8 mouse cellular contexts compared by ENCODE assay signal in genomic region chr12:81331937-81332874, GRCm38 (mm10). TPM values are rescaled to one million over a fixed set of nuclear protein-coding genes. Genes with fewer than 3 reads are reported as not detected.
DNase-seq lines count a peak whose midpoint lies in the region; ATAC-seq and TF ChIP-seq lines count a peak whose summit lies in the region.

No protein-coding gene starts in this region.

- DNase-seq in kidney, adult 2 months: no peak
- DNase-seq in cerebellum, postnatal 10 days: peak; percentile 83 to 85
- DNase-seq in frontal cortex, postnatal 14 days (ENCODE audit: low spot score in 2 of 2): peak; percentile 56 to 57
- DNase-seq in retina, postnatal 7 days (ENCODE audit: low read depth, low spot score): peak; percentile 49

- H3K9ac ChIP-seq in kidney, embryonic 14.5 days (ENCODE audit: low read depth, low read length): peak overlapping the region; percentile 65
- H3K9ac ChIP-seq in intestine, postnatal 0 days (ENCODE audit: low read depth, low read length): peak overlapping the region; percentile 50
- H3K9ac ChIP-seq in liver, embryonic 12.5 days: no peak overlapping the region

- TF ChIP-seq CTCF in kidney, adult 2 months (conservative IDR thresholded peaks at IDR 0.05; ENCODE audit: insufficient read depth, insufficient read length, low read depth, low read length): no peak
- TF ChIP-seq CTCF in intestine, postnatal 0 days (IDR thresholded peaks at IDR 0.05; ENCODE audit: low read depth): no peak

- no peak for TF ChIP-seq POLR2A in kidney, adult 2 months (IDR thresholded peaks at IDR 0.05; ENCODE audit: low read depth, low read length)

- H3K4me2 ChIP-seq in kidney, embryonic 14.5 days (replicated peaks; ENCODE audit: low read depth, low read length): peak overlapping the region; percentile 98
- peak overlapping the region; percentile 93 for H3K4me2 ChIP-seq in intestine, postnatal 0 days (replicated peaks; ENCODE audit: low read depth)
- peak overlapping the region; percentile 62 for H3K4me2 ChIP-seq in liver, embryonic 12.5 days

- H3K4me1 ChIP-seq in kidney, embryonic 14.5 days (ENCODE audit: control insufficient read depth, insufficient read depth, low read length): 0 out of 2 replicates have a peak, but pooled peaks cover 7% of the 10 kb centered on the region
- H3K4me1 ChIP-seq in kidney, adult 2 months (ENCODE audit: control insufficient read depth, insufficient read depth, low read length): no peaks in the 10 kb centered on the region
- H3K4me1 ChIP-seq in intestine, postnatal 0 days (replicated peaks; ENCODE audit: control insufficient read depth, insufficient read depth, low read length): no peaks in the 10 kb centered on the region; the same call in 1 of the 2 replicates
- no peaks in the 10 kb centered on the region for H3K4me1 ChIP-seq in liver, embryonic 12.5 days

- no peaks in the 10 kb centered on the region for H3K9me3 ChIP-seq in kidney, embryonic 14.5 days (ENCODE audit: control insufficient read depth, low read length)
- H3K9me3 ChIP-seq in intestine, postnatal 0 days (ENCODE audit: control insufficient read depth): no peaks in the 10 kb centered on the region
- H3K9me3 ChIP-seq in liver, embryonic 12.5 days (replicated peaks): no peaks in the 10 kb centered on the region

- H3K36me3 ChIP-seq in kidney, embryonic 14.5 days (ENCODE audit: control insufficient read depth, insufficient read depth, low read length): no peaks in the 10 kb centered on the region
- H3K36me3 ChIP-seq in kidney, adult 2 months (ENCODE audit: control insufficient read depth, insufficient read depth, low read length): no peaks in the 10 kb centered on the region
- no peaks in the 10 kb centered on the region for H3K36me3 ChIP-seq in intestine, postnatal 0 days (ENCODE audit: control insufficient read depth, insufficient read depth)
- H3K36me3 ChIP-seq in liver, embryonic 12.5 days: no peaks in the 10 kb centered on the region

- H3K4me3 ChIP-seq in kidney, embryonic 14.5 days (ENCODE audit: low read length): peak overlapping the region; percentile 62
- no peak overlapping the region; the same call in 1 of the 2 replicates for H3K4me3 ChIP-seq in kidney, adult 2 months (ENCODE audit: insufficient read depth, low read depth, low read length)
- H3K4me3 ChIP-seq in intestine, postnatal 0 days (ENCODE audit: low read depth, low read length): peak overlapping the region; percentile 56
- H3K4me3 ChIP-seq in liver, embryonic 12.5 days: peak overlapping the region; percentile 44

- 2% methylated on average over 49 of the region's 54 CpGs for WGBS in kidney, embryonic 14.5 days
- WGBS in kidney, adult 2 months: 6% methylated on average over 50 of the region's 54 CpGs
- 1% methylated on average over 50 of the region's 54 CpGs for WGBS in intestine, postnatal 0 days
- WGBS in liver, embryonic 12.5 days (ENCODE audit: insufficient replicate concordance): 4% methylated on average over 43 of the region's 54 CpGs

- ATAC-seq in kidney, embryonic 14.5 days (ENCODE audit: low FRiP score, low TSS enrichment): peak; percentile 61; the same call in 1 of the 2 replicates
- peak; percentile 25; the same call in 1 of the 2 replicates for ATAC-seq in intestine, postnatal 0 days
- no peak for ATAC-seq in liver, embryonic 12.5 days
- ATAC-seq in megakaryocyte-erythroid progenitor cell, adult 5-6 weeks (replicated peaks; ENCODE audit: low FRiP score, low TSS enrichment, poor library complexity, severe bottlenecking): no peak

- peaks cover 22% of the 10 kb centered on the region for H3K27me3 ChIP-seq in kidney, embryonic 14.5 days (ENCODE audit: control insufficient read depth, insufficient read depth, low read length)
- peaks cover 2% of the 10 kb centered on the region; the same call in 1 of the 2 replicates for H3K27me3 ChIP-seq in kidney, adult 2 months (replicated peaks; ENCODE audit: control insufficient read depth, insufficient read depth, low read length)
- H3K27me3 ChIP-seq in intestine, postnatal 0 days (replicated peaks; ENCODE audit: control insufficient read depth, insufficient read depth, low read length): peaks cover 12% of the 10 kb centered on the region
- peaks cover 66% of the 10 kb centered on the region for H3K27me3 ChIP-seq in liver, embryonic 12.5 days (replicated peaks)

- no peak overlapping the region for H3K27ac ChIP-seq in kidney, embryonic 14.5 days (ENCODE audit: low read depth, low read length)
- no peak overlapping the region for H3K27ac ChIP-seq in kidney, adult 2 months (ENCODE audit: insufficient read depth, low read depth, low read length)
- H3K27ac ChIP-seq in intestine, postnatal 0 days (ENCODE audit: low read depth, low read length): no peak overlapping the region
- no peak overlapping the region for H3K27ac ChIP-seq in liver, embryonic 12.5 days

RNA-seq across cellular contexts. Expression of gene Slc8a3, which starts 0.8 kb away (rescaled TPM):
- polyA plus RNA-seq in kidney, embryonic 14.5 days (2014; fragmentation: Nextera tagmentation; extraction: Ambion mirVana): 0.20 and 0.41 TPM in 2 replicates
- polyA plus RNA-seq in kidney, adult 2 months (2012; rRNA removed): 0.08 and 0.17 TPM in 2 replicates
- polyA plus RNA-seq in intestine, postnatal 0 days (2015; fragmentation: Nextera tagmentation; extraction: Ambion mirVana): 0.27 and 0.30 TPM in 2 replicates
- polyA plus RNA-seq in liver, embryonic 12.5 days (2016; fragmentation: Nextera tagmentation; extraction: Ambion mirVana): 0.02 and 0.05 TPM in 2 replicates
- total RNA-seq in megakaryocyte-erythroid progenitor cell, adult 5-6 weeks (2014; fragmentation: Nextera tagmentation): not detected in 2 replicates
- total RNA-seq in megakaryocyte-erythroid progenitor cell, adult 5-6 weeks (2017): 0.34 TPM in 1 of 2 replicates, not detected in the other

RNA-seq across cellular contexts. Expression of gene Gm4787, which starts 47.1 kb away (rescaled TPM):
- 0.26 and 0.53 TPM in 2 replicates for polyA plus RNA-seq in kidney, embryonic 14.5 days (2014; fragmentation: Nextera tagmentation; extraction: Ambion mirVana)
- polyA plus RNA-seq in kidney, adult 2 months (2012; rRNA removed): 0.31 and 0.35 TPM in 2 replicates
- polyA plus RNA-seq in intestine, postnatal 0 days (2015; fragmentation: Nextera tagmentation; extraction: Ambion mirVana): 0.13 and 0.30 TPM in 2 replicates
- polyA plus RNA-seq in liver, embryonic 12.5 days (2016; fragmentation: Nextera tagmentation; extraction: Ambion mirVana): 0.08 and 0.16 TPM in 2 replicates
- 1.5 and 6.8 TPM in 2 replicates for total RNA-seq in megakaryocyte-erythroid progenitor cell, adult 5-6 weeks (2014; fragmentation: Nextera tagmentation)
- total RNA-seq in megakaryocyte-erythroid progenitor cell, adult 5-6 weeks (2017): 0.23 TPM in 1 of 2 replicates, not detected in the other

Comparison
In these comparisons a context has a peak if more than half of its experiments do, and no peak if none do; other contexts are left out.
1. ATAC-seq: peak in kidney, embryonic 14.5 days (single experiment) and intestine, postnatal 0 days (single experiment); none in liver, embryonic 12.5 days (single experiment) and megakaryocyte-erythroid progenitor cell, adult 5-6 weeks (single experiment).
2. Peak in every context shown above with its lines, with median percentiles within 50 percentile points of each other: H3K4me2 ChIP-seq.